Mouse (Mus musculus) embryonic fibroblast, embryonic 13.5 days (primary cell): ENCODE data around the gene Dnajc12.

Experiments used
- CTCF ChIP-seq: IDR thresholded peaks from 2 replicates; pipeline ENCODE4 v1.5.1; 2011; ENCODE audit warnings: mild to moderate bottlenecking, control low read depth, low read length, moderate library complexity, borderline replicate concordance; ENCODE audit not compliant: insufficient read depth
- POLR2A ChIP-seq: IDR thresholded peaks from 2 replicates; pipeline ENCODE4 v1.6.1; 2011; ENCODE audit warnings: low read depth, mild to moderate bottlenecking, control low read depth, low read length, moderate library complexity

GRCm38 (mm10) chr10:63424475-63424814, 42.2 kb downstream of the Dnajc12 start:
- TF ChIP-seq CTCF (no peak), POLR2A (no peak)
